Mouse (Mus musculus) ES-E14 (cell line): ENCODE data around the gene Prok1.

Experiments used
- CHD2 ChIP-seq: IDR thresholded peaks from 2 replicates; pipeline ENCODE4 v1.6.1; 2014; ENCODE audit warnings: mild to moderate bottlenecking, low read depth, low read length, inconsistent platforms
- HCFC1 ChIP-seq: IDR thresholded peaks from 2 replicates; pipeline ENCODE4 v1.6.1; 2012; ENCODE audit warnings: low read length, inconsistent platforms, borderline replicate concordance; ENCODE audit not compliant: insufficient read depth
- ZNF384 ChIP-seq: IDR thresholded peaks from 2 replicates; pipeline ENCODE4 v1.6.1; 2012; ENCODE audit warnings: low read depth, low read length, inconsistent platforms

DNA sequence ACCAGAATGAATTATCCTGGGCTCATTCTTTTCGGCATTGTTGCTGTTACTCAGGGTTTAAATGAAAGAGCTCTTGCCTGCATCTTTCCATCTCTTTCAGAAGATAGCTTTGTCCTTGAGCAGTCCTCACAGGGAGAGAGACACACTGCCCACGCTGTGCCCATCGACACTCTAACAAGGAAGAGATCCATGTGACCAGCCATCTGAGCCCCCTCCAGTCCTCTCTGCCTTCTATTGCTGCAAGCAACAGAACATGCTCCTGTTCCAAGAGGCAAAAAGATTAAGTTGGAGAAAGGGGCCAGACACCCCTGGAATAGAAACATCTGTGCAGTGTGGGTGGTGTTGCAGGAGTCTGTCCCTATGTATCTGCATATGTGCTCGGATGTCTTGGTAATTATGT, 52.5 kb downstream of the Prok1 start:
- TF ChIP-seq ZNF384 (no peak), CHD2 (no peak), HCFC1 (no peak)
